Mouse (Mus musculus): ENCODE measurements around the gene Me3. TPM values are rescaled to one million over a fixed set of nuclear protein-coding genes. Genes with fewer than 3 reads are reported as not detected.

Gene Me3
- polyA plus RNA-seq, 1 experiment from 2014 or later = 39.5 TPM

- TF ChIP-seq CTCF (IDR thresholded peaks at IDR 0.05; ENCODE audit: low read depth) = no peak
- WGBS = 69% methylated on average over 3 of the region's 3 CpGs
- Histone ChIP-seq H3K4me1 (replicated peaks; ENCODE audit: insufficient read depth, low read length) (no peaks in the 10 kb centered on the region), H3K9me3 (replicated peaks; ENCODE audit: low read length) (no peaks in the 10 kb centered on the region), H3K4me2 (ENCODE audit: low read length) (no peak overlapping the region), H3K36me3 (ENCODE audit: insufficient read depth, low read length) (no peaks in the 10 kb centered on the region), H3K9ac (ENCODE audit: low read depth, low read length) (no peak overlapping the region), H3K4me3 (replicated peaks; ENCODE audit: low read depth, low read length) (no peak overlapping the region), H3K27ac (no peak overlapping the region), H3K27me3 (ENCODE audit: insufficient read depth, low read length) (no peaks in the 10 kb centered on the region)
- DNase-seq (ENCODE audit: low spot score) (peak; percentile 44), ATAC-seq (replicated peaks; ENCODE audit: low FRiP score, low read depth) (no peak)
Observed at GRCm38 (mm10) chr7:89629914-89630313, 2.3 kb upstream of the Me3 start.

GRCm38 (mm10) chr7:89630796-89631195 is 1.4 kb upstream of the Me3 start:
- WGBS = 66% methylated on average over 3 of the region's 3 CpGs
- Histone ChIP-seq H3K4me1 (replicated peaks; ENCODE audit: insufficient read depth, low read length) (no peaks in the 10 kb centered on the region), H3K27ac (no peak overlapping the region), H3K4me3 (replicated peaks; ENCODE audit: low read depth, low read length) (no peak overlapping the region), H3K9me3 (replicated peaks; ENCODE audit: low read length) (no peaks in the 10 kb centered on the region), H3K4me2 (ENCODE audit: low read length) (no peak overlapping the region), H3K27me3 (ENCODE audit: insufficient read depth, low read length) (no peaks in the 10 kb centered on the region), H3K36me3 (ENCODE audit: insufficient read depth, low read length) (no peaks in the 10 kb centered on the region), H3K9ac (ENCODE audit: low read depth, low read length) (no peak overlapping the region)
- DNase-seq (ENCODE audit: low spot score) (no peak), ATAC-seq (replicated peaks; ENCODE audit: low FRiP score, low read depth) (no peak)
- TF ChIP-seq CTCF (IDR thresholded peaks at IDR 0.05; ENCODE audit: low read depth) = no peak

DNA sequence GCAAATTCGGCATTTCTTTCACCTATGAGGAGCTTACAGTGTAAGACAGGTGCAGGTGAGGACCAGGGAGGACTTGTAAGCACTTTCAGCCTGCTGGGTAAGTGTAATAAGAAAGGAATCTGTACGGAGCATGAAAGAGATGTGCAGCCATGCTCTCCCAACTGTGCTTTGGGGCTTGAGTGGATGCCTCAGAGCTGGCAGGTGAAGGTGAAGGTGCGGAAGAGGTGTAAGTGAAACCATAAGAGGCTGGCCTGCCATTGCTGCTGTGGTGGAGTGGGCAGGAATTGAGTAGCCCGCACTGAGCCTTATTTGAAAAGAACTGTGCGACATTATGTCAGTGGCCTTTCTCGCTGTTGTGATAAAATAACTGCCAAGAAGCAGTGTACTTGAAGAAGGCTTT is 8.3 kb downstream of the Me3 start:
- H3K4me2 ChIP-seq (ENCODE audit: low read length) = no peak overlapping the region
- H3K9ac ChIP-seq (ENCODE audit: low read depth, low read length) = no peak overlapping the region
- H3K9me3 ChIP-seq (replicated peaks; ENCODE audit: low read length) = no peaks in the 10 kb centered on the region
- no peak for DNase-seq (ENCODE audit: low spot score)
- no peak overlapping the region for H3K4me3 ChIP-seq (replicated peaks; ENCODE audit: low read depth, low read length)
- no peak for ATAC-seq (replicated peaks; ENCODE audit: low FRiP score, low read depth)
- no peaks in the 10 kb centered on the region for H3K36me3 ChIP-seq (ENCODE audit: insufficient read depth, low read length)
- no peak for TF ChIP-seq CTCF (IDR thresholded peaks at IDR 0.05; ENCODE audit: low read depth)
- H3K4me1 ChIP-seq (replicated peaks; ENCODE audit: insufficient read depth, low read length) = 0 out of 2 replicates have a peak, but pooled peaks cover 3% of the 10 kb centered on the region
- 87% methylated on average over 6 of the region's 6 CpGs for WGBS
- H3K27ac ChIP-seq = no peak overlapping the region
- H3K27me3 ChIP-seq (ENCODE audit: insufficient read depth, low read length) = no peaks in the 10 kb centered on the region

DNA sequence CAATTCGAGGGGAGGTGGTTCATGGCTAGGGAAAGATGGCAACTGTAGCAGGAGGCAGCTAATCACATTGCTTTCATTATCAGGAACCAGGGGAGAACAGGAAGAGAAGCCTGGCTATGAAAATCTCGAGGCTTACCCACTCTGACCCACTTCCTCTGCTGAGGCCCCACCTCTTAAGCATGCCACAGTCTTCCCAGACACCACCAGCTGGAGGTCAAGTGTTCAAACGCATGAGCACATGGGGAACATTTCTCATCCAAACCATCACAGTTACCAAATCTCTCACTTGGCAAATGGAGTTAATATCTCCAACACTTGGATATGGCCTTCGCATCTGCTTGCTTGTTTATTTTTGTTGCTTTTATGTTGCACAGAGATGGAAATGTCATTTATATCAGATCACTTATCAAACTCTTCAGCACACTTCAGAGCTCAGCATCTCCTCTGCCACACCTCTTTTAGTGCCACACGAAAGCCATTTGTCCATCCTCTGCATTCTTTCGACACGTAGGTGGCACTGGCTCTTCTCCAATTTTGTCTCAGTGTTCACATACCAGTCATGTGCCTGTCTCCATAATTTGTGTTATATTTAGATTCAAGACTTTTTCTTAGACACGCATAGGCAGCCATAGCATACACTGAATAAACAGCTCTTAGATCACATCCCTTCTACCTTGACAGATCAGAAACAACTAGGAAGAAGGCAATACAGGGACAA is 8.9 kb downstream of the Me3 start:
- Histone ChIP-seq H3K4me3 (replicated peaks; ENCODE audit: low read depth, low read length) (no peak overlapping the region), H3K27me3 (ENCODE audit: insufficient read depth, low read length) (no peaks in the 10 kb centered on the region), H3K9me3 (replicated peaks; ENCODE audit: low read length) (no peaks in the 10 kb centered on the region), H3K4me1 (replicated peaks; ENCODE audit: insufficient read depth, low read length) (0 out of 2 replicates have a peak, but pooled peaks cover 3% of the 10 kb centered on the region), H3K27ac (no peak overlapping the region), H3K4me2 (ENCODE audit: low read length) (no peak overlapping the region), H3K36me3 (ENCODE audit: insufficient read depth, low read length) (no peaks in the 10 kb centered on the region), H3K9ac (ENCODE audit: low read depth, low read length) (no peak overlapping the region)
- 69% methylated on average over 8 of the region's 8 CpGs for WGBS
- ATAC-seq (replicated peaks; ENCODE audit: low FRiP score, low read depth) (no peak), DNase-seq (ENCODE audit: low spot score) (no peak)
- TF ChIP-seq CTCF (IDR thresholded peaks at IDR 0.05; ENCODE audit: low read depth) = no peak

GRCm38 (mm10) chr7:89645015-89645414 is 12.8 kb downstream of the Me3 start:
- H3K4me3 ChIP-seq (replicated peaks; ENCODE audit: low read depth, low read length) = no peak overlapping the region
- H3K9me3 ChIP-seq (replicated peaks; ENCODE audit: low read length) = no peaks in the 10 kb centered on the region
- no peaks in the 10 kb centered on the region for H3K36me3 ChIP-seq (ENCODE audit: insufficient read depth, low read length)
- H3K4me1 ChIP-seq (replicated peaks; ENCODE audit: insufficient read depth, low read length) = 0 out of 2 replicates have a peak, but pooled peaks cover 3% of the 10 kb centered on the region
- H3K27me3 ChIP-seq (ENCODE audit: insufficient read depth, low read length) = no peaks in the 10 kb centered on the region
- TF ChIP-seq CTCF (IDR thresholded peaks at IDR 0.05; ENCODE audit: low read depth) = no peak
- ATAC-seq (replicated peaks; ENCODE audit: low FRiP score, low read depth) (no peak), DNase-seq (ENCODE audit: low spot score) (no peak)
- no peak overlapping the region for H3K27ac ChIP-seq
- H3K4me2 ChIP-seq (ENCODE audit: low read length) = no peak overlapping the region
- no peak overlapping the region for H3K9ac ChIP-seq (ENCODE audit: low read depth, low read length)
- WGBS = 68% methylated on average over 3 of the region's 3 CpGs

GRCm38 (mm10) chr7:89647864-89648263 is 15.7 kb downstream of the Me3 start:
- Histone ChIP-seq H3K9me3 (replicated peaks; ENCODE audit: low read length) (no peaks in the 10 kb centered on the region), H3K27ac (no peak overlapping the region), H3K9ac (ENCODE audit: low read depth, low read length) (no peak overlapping the region), H3K27me3 (ENCODE audit: insufficient read depth, low read length) (no peaks in the 10 kb centered on the region), H3K36me3 (ENCODE audit: insufficient read depth, low read length) (no peaks in the 10 kb centered on the region), H3K4me2 (ENCODE audit: low read length) (no peak overlapping the region), H3K4me3 (replicated peaks; ENCODE audit: low read depth, low read length) (no peak overlapping the region), H3K4me1 (replicated peaks; ENCODE audit: insufficient read depth, low read length) (no peaks in the 10 kb centered on the region)
- ATAC-seq (replicated peaks; ENCODE audit: low FRiP score, low read depth) (no peak), DNase-seq (ENCODE audit: low spot score) (no peak)
- no peak for TF ChIP-seq CTCF (IDR thresholded peaks at IDR 0.05; ENCODE audit: low read depth)

- no peak overlapping the region for H3K4me3 ChIP-seq (replicated peaks; ENCODE audit: low read depth, low read length)
- TF ChIP-seq CTCF (IDR thresholded peaks at IDR 0.05; ENCODE audit: low read depth) = no peak
- H3K4me1 ChIP-seq (replicated peaks; ENCODE audit: insufficient read depth, low read length) = no peaks in the 10 kb centered on the region
- WGBS = 61% methylated on average over 9 of the region's 9 CpGs
- no peaks in the 10 kb centered on the region for H3K36me3 ChIP-seq (ENCODE audit: insufficient read depth, low read length)
- DNase-seq (ENCODE audit: low spot score) (no peak), ATAC-seq (replicated peaks; ENCODE audit: low FRiP score, low read depth) (no peak)
- H3K4me2 ChIP-seq (ENCODE audit: low read length) = no peak overlapping the region
- no peaks in the 10 kb centered on the region for H3K9me3 ChIP-seq (replicated peaks; ENCODE audit: low read length)
- no peak overlapping the region for H3K27ac ChIP-seq
- H3K9ac ChIP-seq (ENCODE audit: low read depth, low read length) = no peak overlapping the region
- H3K27me3 ChIP-seq (ENCODE audit: insufficient read depth, low read length) = no peaks in the 10 kb centered on the region
Observed at GRCm38 (mm10) chr7:89657183-89657582, 25.0 kb downstream of the Me3 start.

Data from kidney, postnatal 0 days (tissue).